In the genomic region with DNA sequence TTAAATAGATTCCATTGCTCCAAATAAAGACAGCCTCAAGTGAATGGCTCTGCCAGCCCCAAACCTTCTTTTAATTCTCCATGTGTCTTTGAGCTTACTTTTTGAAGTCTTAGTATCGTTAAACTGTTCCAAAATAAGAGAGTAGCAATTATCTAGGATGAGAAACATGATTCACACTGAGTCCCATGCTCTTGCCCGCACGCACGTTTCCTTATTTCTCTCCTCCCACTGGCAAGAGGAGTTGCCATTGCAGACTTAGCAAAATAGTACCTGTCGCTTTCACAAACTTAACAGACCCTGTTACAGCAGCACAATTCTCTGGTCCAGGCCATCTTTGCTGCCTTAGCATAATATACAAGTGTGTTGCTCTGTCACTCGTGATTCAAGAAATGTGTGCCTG, we compare ENCODE assay signal across 20 mouse cellular contexts.
A peak's percentile ranks its signal among the peaks of the same experiment; 100 is the strongest.
DNase-seq lines count a peak whose midpoint lies in the region; ATAC-seq and TF ChIP-seq lines count a peak whose summit lies in the region.
"Had no signal": no experiment of that assay in that cellular context is flagged by ENCODE, and none has a peak within 500 bp of the region (broad histone marks: within the 10 kb centered on the region; RNA-seq: fewer than 3 reads in every experiment).

No protein-coding gene starts in this region.

- no peak overlapping the region for H3K4me3 ChIP-seq in olfactory bulb, adult 2 months (ENCODE audit: insufficient read depth, low read depth, low read length)

- 34% methylated on average over 6 of the region's 6 CpGs for WGBS in olfactory bulb, adult 2 months

- peaks cover 7% of the 10 kb centered on the region for H3K4me1 ChIP-seq in olfactory bulb, adult 2 months (ENCODE audit: control insufficient read depth, insufficient read depth, low read length)

- H3K27ac ChIP-seq in olfactory bulb, adult 2 months (ENCODE audit: insufficient read depth, low read depth, low read length) = peak overlapping the region; percentile 82

- no peak for TF ChIP-seq CTCF in olfactory bulb, adult 2 months (IDR thresholded peaks at IDR 0.05; ENCODE audit: insufficient read depth, low read depth, low read length)

- DNase-seq in frontal cortex, postnatal 10 days (ENCODE audit: low spot score in 2 of 2) = no peak
- peak; percentile 65 for DNase-seq in brain, adult 2 months (ENCODE audit: low read depth, low spot score)
- DNase-seq in neural tube, embryonic 10.5 days (ENCODE audit: extremely low spot score, low spot score) = no peak
- no peak for DNase-seq in adrenal gland, postnatal 36 days
- DNase-seq: adrenal gland, adult 2 months; adrenal gland, adult 8-10 months; adrenal gland, postnatal 10 days; adrenal gland, postnatal 14 days; adrenal gland, postnatal 25 days; B cell, adult 2 months; cerebellum, adult 11 months; cerebellum, adult 11-12 months; cerebellum, adult 18-20 months; cerebellum, adult 2 months; cerebellum, adult 8-10 months had no signal

- no peak for TF ChIP-seq POLR2A in olfactory bulb, adult 2 months (IDR thresholded peaks at IDR 0.05; ENCODE audit: insufficient read depth, low read depth, low read length)

- peak; percentile 51 for ATAC-seq in frontal cortex, adult (ENCODE audit: low TSS enrichment)
- ATAC-seq: activated CD4-positive, CD25-positive, alpha-beta regulatory T cell, adult 4 months; CD4-positive, CD25-positive, alpha-beta regulatory T cell, adult 4 months; Patski had no signal
